ENCODE assay signal across 8 mouse cellular contexts in genomic region chr1:154788069-154788468, GRCm38 (mm10).
DNase-seq lines count a peak whose midpoint lies in the region; ATAC-seq and TF ChIP-seq lines count a peak whose summit lies in the region.

No protein-coding gene starts in this region.

- dilution Hi-C loops in CH12.LX (cut with MboI; ENCODE audit: extremely low pct_ligation_motif_present, extremely low pct_unique_long_range_greater_than_20kb, low sequenced_read_pairs): no loop called here

- H3K4me2 ChIP-seq in CH12.LX (ENCODE audit: insufficient read depth, low read depth, poor library complexity, severe bottlenecking): no peak overlapping the region
- no peak overlapping the region for H3K4me2 ChIP-seq in heart, postnatal 0 days (ENCODE audit: low read depth, low read length)
- H3K4me2 ChIP-seq in lung, postnatal 0 days (replicated peaks; ENCODE audit: low read depth, low read length): no peak overlapping the region

- DNase-seq in CH12.LX (ENCODE audit: extremely low read depth): peak; percentile 82
- DNase-seq in adrenal gland, adult 2 months: peak; percentile 55
- peak; percentile 75 for DNase-seq in embryo, embryonic 11.5 days (ENCODE audit: low read depth, low spot score)
- DNase-seq in heart, postnatal 0 days (ENCODE audit: low spot score): peak; percentile 62
- peak; percentile 88 for DNase-seq in layer of hippocampus, adult 9-10 months (ENCODE audit: low spot score)
- DNase-seq in lung, postnatal 0 days (ENCODE audit: low spot score): peak; percentile 75
- peak; percentile 95 for DNase-seq in retina, embryonic 14.5 days (ENCODE audit: low spot score)
- peak; percentile 89 for DNase-seq in thymus, postnatal 4 days

- peak; percentile 91 for TF ChIP-seq RAD21 in CH12.LX (IDR thresholded peaks at IDR 0.05; ENCODE audit: low read depth, low read length)

- H3K4me3 ChIP-seq in CH12.LX (replicated peaks in 1 of 3; ENCODE audit: low read depth in 2 of 3, low read length in 2 of 3, poor library complexity in 1 of 3): peak overlapping the region in 1 of 3 experiments; percentile 34
- H3K4me3 ChIP-seq in heart, postnatal 0 days (ENCODE audit: low read depth, low read length): no peak overlapping the region
- no peak overlapping the region for H3K4me3 ChIP-seq in lung, postnatal 0 days (ENCODE audit: low read depth, low read length)

- H3K36me3 ChIP-seq in CH12.LX (replicated peaks in 1 of 2; ENCODE audit: control insufficient read depth in 1 of 2, insufficient read depth in 1 of 2, low read length in 1 of 2): peaks cover 41 to 42% of the 10 kb centered on the region in 2 experiments
- H3K36me3 ChIP-seq in heart, postnatal 0 days (replicated peaks; ENCODE audit: control insufficient read depth, insufficient read depth, low read length): no peaks in the 10 kb centered on the region
- no peaks in the 10 kb centered on the region for H3K36me3 ChIP-seq in lung, postnatal 0 days (ENCODE audit: insufficient read depth, low read length)

- TF ChIP-seq POLR2A in CH12.LX (IDR thresholded peaks at IDR 0.05; ENCODE audit: low read depth, low read length): no peak

- no peak overlapping the region for H3K27ac ChIP-seq in CH12.LX (ENCODE audit: insufficient read depth, low read depth)
- H3K27ac ChIP-seq in heart, postnatal 0 days (ENCODE audit: low read depth): no peak overlapping the region
- no peak overlapping the region for H3K27ac ChIP-seq in lung, postnatal 0 days (ENCODE audit: low read length)

- in situ Hi-C loops in CH12.LX (cut with MboI; ENCODE audit: low pct_ligation_motif_present, low pct_unique_long_range_greater_than_20kb, low sequenced_read_pairs): loop anchor here (5.0 to 10.0 kb wide), 3 partner anchors 97 to 437 kb away; partner anchors contain the start of gene Cacna1e

- H3K79me2 ChIP-seq in CH12.LX (replicated peaks; ENCODE audit: control insufficient read depth, extremely low read depth, insufficient read depth, poor library complexity, severe bottlenecking): no peaks in the 10 kb centered on the region

- peaks cover 7 to 47% of the 10 kb centered on the region in 2 experiments; a peak in 3 of 4 replicates for H3K4me1 ChIP-seq in CH12.LX (ENCODE audit: control insufficient read depth in 1 of 2, insufficient read depth in 2 of 2)
- no peaks in the 10 kb centered on the region for H3K4me1 ChIP-seq in heart, postnatal 0 days (ENCODE audit: control insufficient read depth, insufficient read depth)
- no peaks in the 10 kb centered on the region for H3K4me1 ChIP-seq in lung, postnatal 0 days (ENCODE audit: insufficient read depth, low read depth, low read length)

- WGBS in heart, postnatal 0 days: 8% methylated on average over 5 of the region's 5 CpGs
- 2% methylated on average over 5 of the region's 5 CpGs for WGBS in lung, postnatal 0 days

- no peaks in the 10 kb centered on the region for H3K27me3 ChIP-seq in CH12.LX (replicated peaks)
- H3K27me3 ChIP-seq in heart, postnatal 0 days (ENCODE audit: control insufficient read depth, insufficient read depth, low read length): peaks cover 20% of the 10 kb centered on the region
- peaks cover 3% of the 10 kb centered on the region; the same call in 1 of the 2 replicates for H3K27me3 ChIP-seq in lung, postnatal 0 days (replicated peaks; ENCODE audit: insufficient read depth, low read length)

- peak; percentile 66 to 90 for TF ChIP-seq CTCF in CH12.LX (conservative IDR thresholded peaks at IDR 0.05 in 1 of 2, IDR thresholded peaks at IDR 0.05 in 1 of 2; ENCODE audit: low read depth in 2 of 2, low read length in 2 of 2)
- TF ChIP-seq CTCF in heart, postnatal 0 days (IDR thresholded peaks at IDR 0.05; ENCODE audit: low read depth): peak; percentile 85
- peak; percentile 81 for TF ChIP-seq CTCF in lung, postnatal 0 days (IDR thresholded peaks at IDR 0.05)

- no peaks in the 10 kb centered on the region for H3K9me3 ChIP-seq in CH12.LX (replicated peaks; ENCODE audit: low read length)
- H3K9me3 ChIP-seq in heart, postnatal 0 days (replicated peaks; ENCODE audit: control insufficient read depth, low read length): no peaks in the 10 kb centered on the region
- H3K9me3 ChIP-seq in lung, postnatal 0 days (ENCODE audit: low read length): no peaks in the 10 kb centered on the region

- no peak for TF ChIP-seq EP300 in CH12.LX (IDR thresholded peaks at IDR 0.05; ENCODE audit: low read length)
- TF ChIP-seq EP300 in heart, postnatal 0 days (IDR thresholded peaks at IDR 0.05; ENCODE audit: low read depth): no peak
- no peak for TF ChIP-seq EP300 in lung, postnatal 0 days (IDR thresholded peaks at IDR 0.05)

- ATAC-seq in heart, postnatal 0 days (ENCODE audit: insufficient read depth, low read depth): no peak
- peak; percentile 43; the same call in 1 of the 2 replicates for ATAC-seq in lung, postnatal 0 days

- H3K9ac ChIP-seq in CH12.LX (ENCODE audit: insufficient read depth, low read depth): no peak overlapping the region
- H3K9ac ChIP-seq in heart, postnatal 0 days (replicated peaks; ENCODE audit: low read depth, low read length): no peak overlapping the region
- no peak overlapping the region for H3K9ac ChIP-seq in lung, postnatal 0 days (replicated peaks; ENCODE audit: low read depth)

TF ChIP-seq in CH12.LX, 34 proteins besides CTCF, POLR2A, EP300 and RAD21:
- no peak for TF ChIP-seq ZMIZ1 (IDR thresholded peaks at IDR 0.05; ENCODE audit: low read depth, low read length)
- no peak for TF ChIP-seq MAZ (IDR thresholded peaks at IDR 0.05; ENCODE audit: low read depth, low read length)
- TF ChIP-seq UBTF (IDR thresholded peaks at IDR 0.05; ENCODE audit: low read depth, low read length): no peak
- peak; percentile 94 for TF ChIP-seq SMC3 (IDR thresholded peaks at IDR 0.05; ENCODE audit: low read depth, low read length)
- TF ChIP-seq POLR2AphosphoS2 (IDR thresholded peaks at IDR 0.05; ENCODE audit: low read depth, low read length): no peak
- TF ChIP-seq ZKSCAN1 (IDR thresholded peaks at IDR 0.05; ENCODE audit: borderline replicate concordance, low read depth, low read length): no peak
- TF ChIP-seq MAX (IDR thresholded peaks at IDR 0.05; ENCODE audit: low read length): peak; percentile 65
- TF ChIP-seq USF1 (IDR thresholded peaks at IDR 0.05; ENCODE audit: low read depth, low read length): no peak
- TF ChIP-seq IRF4 (IDR thresholded peaks at IDR 0.05; ENCODE audit: low read depth, low read length): 0 out of 2 replicates have a peak, but pooled peaks have one; percentile 22
- no peak for TF ChIP-seq HCFC1 (IDR thresholded peaks at IDR 0.05; ENCODE audit: low read depth, low read length)
- no peak for TF ChIP-seq JUND (conservative IDR thresholded peaks at IDR 0.05; ENCODE audit: low read depth, low read length)
- no peak for TF ChIP-seq CHD2 (IDR thresholded peaks at IDR 0.05; ENCODE audit: low read length)
- no peak for TF ChIP-seq JUN (IDR thresholded peaks at IDR 0.05; ENCODE audit: insufficient read depth, low read depth, low read length)
- TF ChIP-seq NELFE (IDR thresholded peaks at IDR 0.05; ENCODE audit: low read depth, low read length): no peak
- no peak for TF ChIP-seq ELF1 (IDR thresholded peaks at IDR 0.05; ENCODE audit: low read depth, low read length)
- TF ChIP-seq RCOR1 (conservative IDR thresholded peaks at IDR 0.05; ENCODE audit: low read depth, low read length): no peak
- TF ChIP-seq ZC3H11A (IDR thresholded peaks at IDR 0.05; ENCODE audit: low read depth, low read length): peak; percentile 86
- no peak for TF ChIP-seq NRF1 (IDR thresholded peaks at IDR 0.05; ENCODE audit: low read depth, low read length)
- no peak for TF ChIP-seq CHD1 (IDR thresholded peaks at IDR 0.05; ENCODE audit: low read depth, low read length)
- TF ChIP-seq MXI1 (IDR thresholded peaks at IDR 0.05; ENCODE audit: low read depth, low read length): no peak
- no peak for TF ChIP-seq KAT2A (IDR thresholded peaks at IDR 0.05; ENCODE audit: insufficient replicate concordance, low read length)
- TF ChIP-seq SIN3A (IDR thresholded peaks at IDR 0.05; ENCODE audit: low read length): no peak
- TF ChIP-seq E2F4 (IDR thresholded peaks at IDR 0.05; ENCODE audit: insufficient replicate concordance, low read depth, low read length): no peak
